Comparison of ENCODE assay signal across 9 mouse cellular contexts in genomic region chr7:71378812-71379760, GRCm38 (mm10). TPM values are rescaled to one million over a fixed set of nuclear protein-coding genes. Genes with fewer than 3 reads are reported as not detected.
A peak's percentile ranks its signal among the peaks of the same experiment; 100 is the strongest.
DNase-seq lines count a peak whose midpoint lies in the region; ATAC-seq and TF ChIP-seq lines count a peak whose summit lies in the region.
"Had no signal": no experiment of that assay in that cellular context is flagged by ENCODE, and none has a peak within 500 bp of the region (broad histone marks: within the 10 kb centered on the region; RNA-seq: fewer than 3 reads in every experiment).

No protein-coding gene starts in this region.

- DNase-seq in left cerebral cortex, adult 11 months (ENCODE audit: low spot score) = peak; percentile 13
- no peak for DNase-seq in left cerebral cortex, adult 8-10 months (ENCODE audit: low spot score in 2 of 2)
- DNase-seq in brain, embryonic 14.5 days (ENCODE audit: low read depth) = peak; percentile 79
- DNase-seq in naive thymus-derived CD4-positive, alpha-beta T cell, adult 2 months (ENCODE audit: low read depth) = peak; percentile 11
- DNase-seq in urinary bladder, adult 2 months (ENCODE audit: low spot score) = no peak

- H3K27me3 ChIP-seq in forebrain, embryonic 13.5 days = peaks cover 52% of the 10 kb centered on the region
- H3K27me3 ChIP-seq in intestine, postnatal 0 days (replicated peaks; ENCODE audit: control insufficient read depth, insufficient read depth, low read length) = no peaks in the 10 kb centered on the region
- no peaks in the 10 kb centered on the region for H3K27me3 ChIP-seq in liver, embryonic 12.5 days (replicated peaks)

- no peak overlapping the region for H3K27ac ChIP-seq in forebrain, embryonic 13.5 days
- no peak overlapping the region for H3K27ac ChIP-seq in intestine, postnatal 0 days (ENCODE audit: low read depth, low read length)
- no peak overlapping the region for H3K27ac ChIP-seq in liver, embryonic 12.5 days

- H3K9me3 ChIP-seq in forebrain, embryonic 13.5 days (replicated peaks) = no peaks in the 10 kb centered on the region
- H3K9me3 ChIP-seq in intestine, postnatal 0 days (ENCODE audit: control insufficient read depth) = no peaks in the 10 kb centered on the region
- no peaks in the 10 kb centered on the region for H3K9me3 ChIP-seq in liver, embryonic 12.5 days (replicated peaks)

- peak; percentile 71 for ATAC-seq in forebrain, embryonic 13.5 days
- ATAC-seq in intestine, postnatal 0 days = no peak
- ATAC-seq in liver, embryonic 12.5 days = peak; percentile 68; the same call in 1 of the 2 replicates

- no peak overlapping the region for H3K4me3 ChIP-seq in forebrain, embryonic 13.5 days
- no peak overlapping the region for H3K4me3 ChIP-seq in intestine, postnatal 0 days (ENCODE audit: low read depth, low read length)
- no peak overlapping the region for H3K4me3 ChIP-seq in liver, embryonic 12.5 days

- peak; percentile 65; the same call in 1 of the 2 replicates for TF ChIP-seq CTCF in brain, embryonic 14.5 days (IDR thresholded peaks at IDR 0.05; ENCODE audit: borderline replicate concordance, extremely low read depth, insufficient read depth, insufficient read length)
- TF ChIP-seq CTCF in intestine, postnatal 0 days (IDR thresholded peaks at IDR 0.05; ENCODE audit: low read depth) = peak; percentile 80

- TF ChIP-seq POLR2A in brain, embryonic 14.5 days (IDR thresholded peaks at IDR 0.05; ENCODE audit: borderline replicate concordance, extremely low read depth, insufficient read depth, insufficient read length, poor library complexity, severe bottlenecking) = no peak

- H3K4me2 ChIP-seq in forebrain, embryonic 13.5 days = 0 out of 2 replicates have a peak overlapping the region, but pooled peaks have one; percentile 9
- H3K4me2 ChIP-seq in intestine, postnatal 0 days (replicated peaks; ENCODE audit: low read depth) = no peak overlapping the region
- H3K4me2 ChIP-seq in liver, embryonic 12.5 days = no peak overlapping the region

- no peak overlapping the region for H3K9ac ChIP-seq in forebrain, embryonic 13.5 days
- H3K9ac ChIP-seq in intestine, postnatal 0 days (ENCODE audit: low read depth, low read length) = no peak overlapping the region
- no peak overlapping the region for H3K9ac ChIP-seq in liver, embryonic 12.5 days

- H3K36me3 ChIP-seq in forebrain, embryonic 13.5 days (ENCODE audit: poor library complexity, severe bottlenecking) = no peaks in the 10 kb centered on the region
- H3K36me3 ChIP-seq in intestine, postnatal 0 days (ENCODE audit: control insufficient read depth, insufficient read depth) = no peaks in the 10 kb centered on the region
- no peaks in the 10 kb centered on the region for H3K36me3 ChIP-seq in liver, embryonic 12.5 days

- 44% methylated on average over 18 of the region's 18 CpGs for WGBS in forebrain, embryonic 13.5 days
- 69% methylated on average over 18 of the region's 18 CpGs for WGBS in intestine, postnatal 0 days
- 62% methylated on average over 18 of the region's 18 CpGs for WGBS in liver, embryonic 12.5 days (ENCODE audit: insufficient replicate concordance)

- H3K4me1 ChIP-seq in forebrain, embryonic 13.5 days = peaks cover 31% of the 10 kb centered on the region
- no peaks in the 10 kb centered on the region for H3K4me1 ChIP-seq in intestine, postnatal 0 days (replicated peaks; ENCODE audit: control insufficient read depth, insufficient read depth, low read length)
- peaks cover 27% of the 10 kb centered on the region for H3K4me1 ChIP-seq in liver, embryonic 12.5 days

RNA-seq across cellular contexts. Expression of gene Gm10295, which starts 27.8 kb away (rescaled TPM):
- total RNA-seq in left cerebral cortex, adult 8-10 months (2022) = not detected
- not detected in 2 replicates for polyA plus RNA-seq in brain, embryonic 14.5 days (2012; rRNA removed)
- not detected in 2 replicates for polyA plus RNA-seq in forebrain, embryonic 13.5 days (2015; fragmentation: Nextera tagmentation; extraction: Ambion mirVana)
- polyA plus RNA-seq in intestine, postnatal 0 days (2015; fragmentation: Nextera tagmentation; extraction: Ambion mirVana) = not detected in 2 replicates
- not detected in 2 replicates for polyA plus RNA-seq in liver, embryonic 12.5 days (2016; fragmentation: Nextera tagmentation; extraction: Ambion mirVana)
- polyA plus RNA-seq in urinary bladder, adult 2 months (2012; rRNA removed) = not detected in 2 replicates
- total RNA-seq: adrenal gland, postnatal 4 days had no signal

Comparison
In these comparisons a context has a peak if more than half of its experiments do, and no peak if none do; other contexts are left out.
1. DNase-seq: peak in left cerebral cortex, adult 11 months (single experiment), brain, embryonic 14.5 days (single experiment) and naive thymus-derived CD4-positive, alpha-beta T cell, adult 2 months (single experiment); none in left cerebral cortex, adult 8-10 months (0 of 2) and urinary bladder, adult 2 months (single experiment).